Mouse (Mus musculus): ENCODE measurements around the gene Cald1. TPM values are rescaled to one million over a fixed set of nuclear protein-coding genes. Genes with fewer than 3 reads are reported as not detected.

Gene Cald1
- polyA plus RNA-seq, 1 experiment from 2014 or later = 173 TPM

GRCm38 (mm10) chr6:34615419-34615818, 17.1 kb downstream of the Cald1 start:
- no peak overlapping the region for H3K27ac ChIP-seq (replicated peaks)
- no peak for ATAC-seq (ENCODE audit: extremely low read depth, insufficient number of reproducible peaks, low FRiP score, low TSS enrichment)
- WGBS = 86% methylated on average over 3 of the region's 3 CpGs

GRCm38 (mm10) chr6:34619494-34619893, 21.2 kb downstream of the Cald1 start:
- H3K27me3 ChIP-seq (replicated peaks) = no peaks in the 10 kb centered on the region
- no peaks in the 10 kb centered on the region for H3K36me3 ChIP-seq
- peak overlapping the region; percentile 34 for H3K27ac ChIP-seq (replicated peaks)
- H3K4me2 ChIP-seq = no peak overlapping the region
- no peak overlapping the region for H3K9ac ChIP-seq
- no peak overlapping the region for H3K4me3 ChIP-seq
- H3K9me3 ChIP-seq = no peaks in the 10 kb centered on the region
- peaks cover 46% of the 10 kb centered on the region for H3K4me1 ChIP-seq
- no peak for ATAC-seq (ENCODE audit: extremely low read depth, insufficient number of reproducible peaks, low FRiP score, low TSS enrichment)
- WGBS = 74% methylated on average over 2 of the region's 2 CpGs

More at GRCm38 (mm10) chr6:34615419-34615818, 17.1 kb downstream of the Cald1 start:
- H3K4me3 ChIP-seq = no peak overlapping the region
- H3K36me3 ChIP-seq = no peaks in the 10 kb centered on the region
- H3K9ac ChIP-seq = no peak overlapping the region
- H3K4me1 ChIP-seq = peaks cover 53% of the 10 kb centered on the region
- no peak overlapping the region for H3K4me2 ChIP-seq
- no peaks in the 10 kb centered on the region for H3K27me3 ChIP-seq (replicated peaks)
- H3K9me3 ChIP-seq = no peaks in the 10 kb centered on the region

DNA sequence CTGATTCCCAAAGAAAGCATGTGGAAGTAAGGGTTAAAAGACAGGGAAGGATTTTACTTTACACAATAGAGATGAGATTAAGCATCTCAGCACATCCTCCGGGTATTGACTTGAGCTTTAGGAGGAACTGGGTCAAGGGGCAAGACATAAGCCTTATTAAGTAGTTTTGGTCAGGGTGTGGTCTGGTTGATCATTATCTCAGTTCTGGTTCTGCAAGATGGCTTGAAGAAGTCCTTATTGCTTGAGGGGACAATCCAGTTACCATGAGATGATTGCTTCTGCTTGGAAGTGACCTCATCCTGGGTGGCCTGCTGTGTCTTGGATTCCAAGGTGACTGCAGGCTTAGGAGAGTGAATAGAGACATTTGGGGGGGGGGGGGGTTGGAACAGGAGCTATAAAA, 21.9 kb downstream of the Cald1 start:
- Histone ChIP-seq H3K9me3 (no peaks in the 10 kb centered on the region), H3K4me1 (peaks cover 47% of the 10 kb centered on the region), H3K36me3 (no peaks in the 10 kb centered on the region), H3K4me2 (no peak overlapping the region), H3K9ac (no peak overlapping the region), H3K4me3 (no peak overlapping the region), H3K27ac (replicated peaks) (peak overlapping the region; percentile 32; the same call in 1 of the 2 replicates), H3K27me3 (replicated peaks) (no peaks in the 10 kb centered on the region)
- no peak for ATAC-seq (ENCODE audit: extremely low read depth, insufficient number of reproducible peaks, low FRiP score, low TSS enrichment)
- WGBS = 67% methylated on average over 1 of the region's 1 CpGs

DNA sequence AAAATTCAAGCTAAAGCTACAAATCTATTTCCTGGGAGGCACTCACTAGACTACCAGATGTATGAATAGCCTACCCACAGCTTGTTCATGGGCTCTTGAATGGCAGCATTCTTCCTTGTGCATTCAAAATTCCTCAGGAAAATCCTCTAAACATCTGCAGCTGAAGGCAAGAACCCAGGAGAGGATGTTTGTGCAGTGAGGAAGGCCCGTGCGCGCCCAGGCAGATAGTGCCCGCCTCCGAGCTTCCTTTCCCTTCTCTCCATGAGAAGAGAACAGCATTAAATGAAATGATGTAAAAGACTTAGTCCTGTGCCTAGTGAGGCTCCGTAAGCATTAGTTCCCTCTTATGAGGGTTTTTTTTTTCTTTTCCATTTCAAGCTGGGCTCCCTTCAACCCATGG, 24.6 kb downstream of the Cald1 start:
- no peak for ATAC-seq (ENCODE audit: extremely low read depth, insufficient number of reproducible peaks, low FRiP score, low TSS enrichment)

DNA sequence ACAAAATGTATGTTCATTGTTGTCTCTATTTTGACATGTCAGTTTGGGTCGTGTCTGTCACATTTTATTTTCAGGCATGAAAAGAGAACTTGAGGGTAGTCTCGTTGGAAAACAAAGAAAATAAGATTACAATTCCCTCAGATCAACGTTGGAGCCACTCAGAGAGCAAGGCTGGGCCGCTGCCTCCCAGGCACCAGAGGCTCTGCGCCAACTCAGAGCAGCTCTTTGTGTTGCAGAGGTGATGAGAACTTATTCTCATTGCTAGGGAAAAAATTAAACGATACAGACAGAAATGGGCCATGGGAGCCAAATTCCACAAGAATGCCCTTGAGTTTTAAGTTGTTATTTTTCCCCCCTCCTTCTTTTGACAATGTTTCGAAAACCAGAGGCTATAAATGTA, 25.0 kb downstream of the Cald1 start:
- no peaks in the 10 kb centered on the region for H3K27me3 ChIP-seq (replicated peaks)
- no peak for ATAC-seq (ENCODE audit: extremely low read depth, insufficient number of reproducible peaks, low FRiP score, low TSS enrichment)
- H3K4me2 ChIP-seq = peak overlapping the region; percentile 1; the same call in 1 of the 2 replicates
- peaks cover 69% of the 10 kb centered on the region for H3K4me1 ChIP-seq
- 45% methylated on average over 7 of the region's 7 CpGs for WGBS
- H3K36me3 ChIP-seq = no peaks in the 10 kb centered on the region
- no peak overlapping the region for H3K4me3 ChIP-seq
- H3K27ac ChIP-seq (replicated peaks) = peak overlapping the region; percentile 75
- H3K9me3 ChIP-seq = no peaks in the 10 kb centered on the region
- H3K9ac ChIP-seq = no peak overlapping the region

More for the DNA sequence above, 24.6 kb downstream of the Cald1 start:
- Histone ChIP-seq H3K27me3 (replicated peaks) (no peaks in the 10 kb centered on the region), H3K9me3 (no peaks in the 10 kb centered on the region), H3K4me3 (no peak overlapping the region), H3K4me1 (peaks cover 65% of the 10 kb centered on the region), H3K4me2 (peak overlapping the region; percentile 1; the same call in 1 of the 2 replicates), H3K9ac (0 out of 2 replicates have a peak overlapping the region, but pooled peaks have one; percentile 11), H3K27ac (replicated peaks) (peak overlapping the region; percentile 75), H3K36me3 (no peaks in the 10 kb centered on the region)
- 53% methylated on average over 6 of the region's 6 CpGs for WGBS

DNA sequence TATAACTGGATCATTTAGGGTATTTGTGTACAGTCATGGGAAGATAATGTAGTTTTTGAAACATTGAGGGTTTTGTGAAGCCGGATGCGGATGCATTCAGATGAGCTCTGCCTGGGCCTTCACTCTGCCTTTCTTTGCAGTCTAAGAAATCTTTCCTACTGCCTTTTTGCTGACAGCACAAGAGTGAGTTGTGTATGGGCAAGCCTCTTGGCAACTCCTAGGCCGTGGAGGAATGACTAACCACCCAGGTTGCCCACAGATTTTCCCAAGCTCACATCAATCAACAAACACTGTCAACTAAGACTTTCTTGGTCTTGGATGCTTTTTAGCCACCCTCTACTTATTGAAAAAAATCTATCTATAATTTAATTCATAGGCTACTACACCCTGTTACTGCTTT, 26.2 kb downstream of the Cald1 start:
- Histone ChIP-seq H3K36me3 (no peaks in the 10 kb centered on the region), H3K4me1 (peaks cover 67% of the 10 kb centered on the region), H3K9me3 (no peaks in the 10 kb centered on the region), H3K9ac (no peak overlapping the region), H3K27ac (replicated peaks) (peak overlapping the region; percentile 28; the same call in 1 of the 2 replicates), H3K4me2 (no peak overlapping the region), H3K27me3 (replicated peaks) (no peaks in the 10 kb centered on the region), H3K4me3 (no peak overlapping the region)
- ATAC-seq (ENCODE audit: extremely low read depth, insufficient number of reproducible peaks, low FRiP score, low TSS enrichment) = no peak
- 87% methylated on average over 3 of the region's 3 CpGs for WGBS

- ATAC-seq (ENCODE audit: extremely low read depth, insufficient number of reproducible peaks, low FRiP score, low TSS enrichment) = no peak
- WGBS = 49% methylated on average over 8 of the region's 8 CpGs
- Histone ChIP-seq H3K9ac (no peak overlapping the region), H3K27ac (replicated peaks) (peak overlapping the region; percentile 62), H3K36me3 (no peaks in the 10 kb centered on the region), H3K4me2 (no peak overlapping the region), H3K27me3 (replicated peaks) (no peaks in the 10 kb centered on the region), H3K9me3 (no peaks in the 10 kb centered on the region), H3K4me3 (no peak overlapping the region), H3K4me1 (peaks cover 58% of the 10 kb centered on the region)
Observed at GRCm38 (mm10) chr6:34626586-34627245, 28.4 kb downstream of the Cald1 start.

- Histone ChIP-seq H3K9ac (no peak overlapping the region), H3K36me3 (no peaks in the 10 kb centered on the region), H3K4me1 (peaks cover 55% of the 10 kb centered on the region), H3K27me3 (replicated peaks) (no peaks in the 10 kb centered on the region), H3K4me3 (no peak overlapping the region), H3K4me2 (no peak overlapping the region), H3K27ac (replicated peaks) (0 out of 2 replicates have a peak overlapping the region, but pooled peaks have one; percentile 8), H3K9me3 (no peaks in the 10 kb centered on the region)
- 51% methylated on average over 1 of the region's 1 CpGs for WGBS
- ATAC-seq (ENCODE audit: extremely low read depth, insufficient number of reproducible peaks, low FRiP score, low TSS enrichment) = no peak
Observed at GRCm38 (mm10) chr6:34628131-34628530, 29.8 kb downstream of the Cald1 start.

DNA sequence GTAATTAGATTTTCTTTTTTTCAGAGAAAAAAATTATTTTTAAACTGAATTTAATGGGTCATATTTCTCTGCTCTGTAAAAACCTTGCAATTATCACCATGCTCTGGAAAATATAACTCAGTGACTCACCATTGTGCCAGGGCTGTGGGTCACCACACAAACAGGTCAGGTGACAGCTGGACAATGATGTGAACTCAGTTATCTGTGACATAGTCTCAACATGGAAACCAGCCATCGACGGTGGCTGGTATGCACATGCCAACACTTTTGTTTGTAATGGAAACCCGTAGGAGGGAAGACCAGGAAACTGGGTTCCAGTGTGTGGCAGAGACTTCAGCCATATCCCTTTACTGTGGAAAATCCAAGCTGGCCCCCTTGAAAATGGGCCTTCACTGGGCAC, 35.5 kb downstream of the Cald1 start:
- no peak overlapping the region for H3K4me2 ChIP-seq
- no peak overlapping the region for H3K4me3 ChIP-seq
- H3K9ac ChIP-seq = no peak overlapping the region
- H3K4me1 ChIP-seq = peaks cover 55% of the 10 kb centered on the region
- 21% methylated on average over 3 of the region's 3 CpGs for WGBS
- H3K27ac ChIP-seq (replicated peaks) = peak overlapping the region; percentile 73
- H3K36me3 ChIP-seq = peaks cover 11% of the 10 kb centered on the region
- no peak for ATAC-seq (ENCODE audit: extremely low read depth, insufficient number of reproducible peaks, low FRiP score, low TSS enrichment)
- no peaks in the 10 kb centered on the region for H3K27me3 ChIP-seq (replicated peaks)
- no peaks in the 10 kb centered on the region for H3K9me3 ChIP-seq

GRCm38 (mm10) chr6:34637588-34638438, 39.5 kb downstream of the Cald1 start:
- ATAC-seq (ENCODE audit: extremely low read depth, insufficient number of reproducible peaks, low FRiP score, low TSS enrichment) = no peak
- Histone ChIP-seq H3K4me2 (no peak overlapping the region), H3K9me3 (no peaks in the 10 kb centered on the region), H3K4me3 (no peak overlapping the region), H3K27ac (replicated peaks) (peak overlapping the region; percentile 64), H3K27me3 (replicated peaks) (no peaks in the 10 kb centered on the region), H3K9ac (no peak overlapping the region), H3K4me1 (peaks cover 80% of the 10 kb centered on the region), H3K36me3 (peaks cover 11% of the 10 kb centered on the region)
- WGBS = 37% methylated on average over 10 of the region's 10 CpGs

DNA sequence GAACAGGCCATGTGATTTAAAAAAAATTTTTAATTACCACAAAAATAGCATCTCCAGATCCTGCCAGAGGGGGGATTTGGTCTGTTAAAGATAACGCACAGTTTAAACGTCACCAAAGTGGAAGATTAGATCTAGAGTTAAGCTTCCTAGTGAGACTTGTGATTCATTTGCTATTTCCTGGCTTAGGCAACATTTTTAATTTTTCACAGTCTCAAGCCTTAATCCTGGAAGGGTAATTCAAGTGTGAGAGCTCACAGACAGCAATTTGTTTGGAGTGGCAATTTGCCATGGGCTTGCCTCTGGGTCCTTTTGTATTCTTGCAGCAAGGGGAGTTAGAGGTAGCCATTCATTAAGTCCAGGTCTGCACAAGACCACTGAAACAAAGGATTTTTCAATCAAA, 40.4 kb downstream of the Cald1 start:
- H3K4me3 ChIP-seq = no peak overlapping the region
- no peak overlapping the region for H3K9ac ChIP-seq
- no peak overlapping the region for H3K4me2 ChIP-seq
- peak overlapping the region; percentile 64; the same call in 1 of the 2 replicates for H3K27ac ChIP-seq (replicated peaks)
- H3K9me3 ChIP-seq = no peaks in the 10 kb centered on the region
- no peak for ATAC-seq (ENCODE audit: extremely low read depth, insufficient number of reproducible peaks, low FRiP score, low TSS enrichment)
- peaks cover 78% of the 10 kb centered on the region for H3K4me1 ChIP-seq
- WGBS = 32% methylated on average over 2 of the region's 2 CpGs
- H3K27me3 ChIP-seq (replicated peaks) = no peaks in the 10 kb centered on the region
- peaks cover 11% of the 10 kb centered on the region for H3K36me3 ChIP-seq

Measured in heart, embryonic 13.5 days (tissue).